Mouse (Mus musculus): ENCODE results near the gene Nol12.

The Nol12 gene

DNA sequence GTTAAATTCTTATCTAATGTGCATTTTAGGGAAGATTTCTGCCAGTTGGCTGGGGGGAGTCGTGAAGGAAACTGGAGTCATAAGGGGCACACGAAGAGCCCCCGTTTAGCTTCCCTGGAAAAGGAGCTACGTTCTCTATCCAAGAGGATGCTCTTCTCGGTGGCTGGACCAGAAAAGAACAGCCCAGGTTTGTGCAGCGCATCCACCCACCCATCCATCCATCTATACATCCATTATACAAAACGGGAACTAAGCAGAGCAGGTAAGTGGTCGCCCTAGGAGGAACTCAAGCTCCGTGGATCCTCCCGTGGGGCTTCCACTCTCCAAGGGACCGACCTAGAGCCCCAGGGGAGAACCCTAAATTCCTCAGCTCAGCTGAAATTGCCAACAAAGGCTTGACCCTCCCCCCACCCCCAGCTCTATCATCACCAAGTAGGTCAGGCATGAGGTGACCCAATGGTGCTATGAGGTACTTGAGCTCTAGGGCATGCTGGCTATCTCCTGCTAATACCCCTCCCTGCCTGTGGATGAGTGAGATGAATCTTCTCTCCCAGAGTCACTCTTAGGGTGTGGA is 13.5 kb downstream of the Nol12 start:
- in situ Hi-C loops (cut with MseI, MboI), result no loop called here

DNA sequence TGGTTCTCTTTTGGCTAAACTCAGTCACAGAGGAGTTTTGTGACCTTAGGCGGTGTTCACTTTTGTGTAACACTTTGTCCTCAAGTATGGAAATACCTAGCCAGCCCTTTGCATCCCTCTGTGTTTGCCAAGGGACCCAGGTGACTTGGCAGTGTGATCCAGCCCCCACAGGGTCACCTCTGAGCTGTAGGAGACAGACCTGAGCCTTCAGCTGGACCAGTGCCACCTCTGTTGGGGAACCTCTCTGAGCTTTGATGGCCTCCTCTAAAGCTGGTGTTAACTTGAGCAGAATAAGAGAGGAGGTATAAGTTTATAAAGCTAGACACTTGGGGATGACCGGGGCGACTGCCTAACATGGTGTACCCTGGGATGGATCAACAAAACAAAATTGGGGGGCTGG is 14.2 kb downstream of the Nol12 start:
- in situ Hi-C loops (cut with MseI, MboI), result no loop called here

DNA sequence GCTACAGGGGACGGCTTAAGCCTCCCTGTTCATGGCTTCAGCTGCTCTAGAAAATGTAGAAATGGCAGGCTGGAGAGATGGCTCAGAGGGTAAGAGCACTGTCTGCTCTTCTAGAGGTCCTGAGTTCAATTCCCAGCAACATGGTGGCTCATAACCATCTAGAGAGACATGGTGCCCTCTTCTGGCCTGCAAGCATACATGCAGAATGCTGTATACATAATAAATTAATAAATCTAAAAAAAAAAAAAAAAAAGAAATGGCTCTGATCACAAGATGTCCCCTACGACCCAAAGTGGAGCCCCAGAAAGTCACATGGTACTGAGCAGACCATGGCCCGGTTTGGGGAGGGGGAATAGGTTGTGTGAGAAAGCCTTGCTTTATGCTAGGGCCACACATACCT is 20.9 kb downstream of the Nol12 start:
- in situ Hi-C loops (cut with MseI, MboI), result no loop called here

DNA sequence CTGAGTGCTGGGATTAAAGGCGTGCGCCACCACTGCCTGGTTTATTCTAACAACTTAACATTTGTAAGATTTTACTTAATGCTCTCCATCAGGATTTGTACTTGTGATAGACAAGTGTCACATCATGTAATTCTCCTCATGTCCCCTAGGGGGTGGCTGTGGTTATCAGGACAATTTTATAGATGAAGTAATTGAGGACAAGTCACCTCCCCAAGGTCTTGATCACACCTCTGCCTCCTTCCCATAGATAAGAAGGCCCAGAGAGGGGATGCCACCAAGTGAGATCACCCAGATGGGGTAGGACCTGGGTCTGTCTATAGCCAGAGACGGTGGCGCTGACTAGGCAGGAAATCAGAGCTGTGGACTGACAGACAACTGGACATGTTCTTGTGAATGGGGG is 21.6 kb downstream of the Nol12 start:
- in situ Hi-C loops (cut with MseI, MboI), result no loop called here

DNA sequence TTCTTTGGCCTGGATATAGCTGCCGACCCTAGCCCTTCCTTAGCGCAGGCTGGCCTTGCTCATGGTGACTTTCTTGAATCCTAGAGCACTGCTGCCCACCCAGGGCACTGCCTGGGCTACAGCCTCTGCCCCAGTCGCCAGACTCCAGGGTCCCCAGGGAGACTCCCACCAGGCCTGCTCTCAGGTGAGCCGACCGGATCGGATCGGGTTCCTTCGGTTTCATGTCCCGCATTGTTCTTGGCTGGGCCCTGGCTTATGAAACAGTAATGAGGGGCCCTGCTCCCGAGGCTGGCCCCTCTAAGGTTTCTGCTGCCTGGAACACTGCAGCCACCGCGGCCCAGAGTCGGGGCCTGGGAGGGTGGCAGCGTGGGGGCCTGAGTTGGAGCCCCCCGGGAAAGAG is 22.3 kb downstream of the Nol12 start:
- in situ Hi-C loops (cut with MseI, MboI), result no loop called here

DNA sequence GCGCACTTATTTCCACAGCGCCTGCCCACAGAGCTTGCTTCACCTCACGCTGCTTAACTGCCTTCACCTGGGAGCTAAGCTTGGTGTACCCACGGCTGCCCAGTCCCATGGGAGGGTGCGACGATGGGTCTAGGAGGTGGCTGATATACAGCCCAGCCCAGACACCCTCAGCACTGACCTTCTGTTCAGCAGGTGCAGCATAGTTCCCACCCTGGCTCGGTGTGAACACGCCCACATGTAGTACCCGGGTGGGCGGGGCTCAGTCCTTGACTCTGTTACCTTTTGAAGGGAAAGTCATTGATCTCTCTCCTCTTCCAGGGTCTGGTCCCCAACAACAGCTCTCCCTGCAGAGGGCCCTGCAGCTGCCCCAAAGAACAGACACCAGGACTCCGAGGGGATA is 24.8 kb downstream of the Nol12 start:
- in situ Hi-C loops (cut with MseI, MboI), result no loop called here

DNA sequence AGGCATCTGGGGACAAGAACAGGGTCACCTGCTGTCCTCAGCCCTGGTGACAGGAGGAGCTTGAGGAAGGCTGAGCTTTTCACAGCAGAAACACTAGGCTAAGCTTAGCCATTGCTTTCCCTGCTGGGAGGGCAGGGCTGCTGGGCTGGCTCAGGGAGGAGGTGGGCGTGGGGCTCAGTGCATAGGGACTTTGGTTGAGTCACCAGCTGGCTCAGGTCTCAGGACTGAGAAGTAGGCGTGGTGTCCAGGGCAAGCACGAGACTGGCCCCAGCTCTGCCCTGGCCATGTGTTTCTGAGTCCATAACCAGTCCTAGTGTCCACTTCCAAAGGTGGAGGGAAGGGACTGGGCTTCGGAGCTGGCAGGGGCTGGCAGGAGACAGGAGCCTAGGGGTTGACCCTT is 25.4 kb downstream of the Nol12 start:
- in situ Hi-C loops (cut with MseI, MboI), result no loop called here

DNA sequence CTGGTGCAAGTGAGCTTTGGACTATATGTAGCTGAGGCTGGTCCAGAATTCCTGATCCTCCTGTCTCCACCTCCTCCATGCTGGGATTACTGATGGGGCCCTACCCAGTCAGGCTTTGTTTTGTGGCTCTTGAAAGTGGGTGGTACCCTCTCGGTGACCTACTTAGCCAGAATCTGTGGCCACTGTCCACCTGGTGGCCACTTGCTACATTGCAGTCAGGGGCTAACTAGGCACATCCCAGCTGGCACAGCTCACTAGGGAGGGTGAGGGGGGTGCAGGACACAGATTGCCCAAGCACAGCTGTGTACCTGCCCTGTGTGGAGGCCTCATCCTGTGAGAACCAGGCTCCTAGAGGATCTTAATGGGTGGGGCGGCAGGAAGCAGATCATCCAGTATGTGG is 28.2 kb downstream of the Nol12 start:
- in situ Hi-C loops (cut with MseI, MboI), result no loop called here

DNA sequence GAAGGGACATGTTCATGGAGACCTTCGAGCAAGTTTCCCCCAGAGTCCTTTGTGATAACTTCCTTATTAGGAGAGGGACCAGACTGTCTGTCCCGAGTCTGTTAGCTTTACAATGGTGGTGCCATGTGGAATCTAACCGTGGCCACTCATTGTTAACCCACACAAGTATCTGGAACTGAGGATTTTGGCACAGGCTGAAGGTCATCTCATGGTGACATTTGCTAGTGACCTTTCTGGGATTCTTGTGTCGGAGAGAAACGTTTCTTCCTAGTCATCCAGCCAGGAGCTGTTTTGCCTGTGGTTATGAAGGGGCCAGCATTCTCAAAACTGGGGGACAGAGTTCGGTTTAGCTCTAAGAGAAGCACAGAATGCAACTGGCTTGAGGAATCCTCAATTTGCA is 36.9 kb downstream of the Nol12 start:
- in situ Hi-C loops (cut with MseI, MboI), result no loop called here

DNA sequence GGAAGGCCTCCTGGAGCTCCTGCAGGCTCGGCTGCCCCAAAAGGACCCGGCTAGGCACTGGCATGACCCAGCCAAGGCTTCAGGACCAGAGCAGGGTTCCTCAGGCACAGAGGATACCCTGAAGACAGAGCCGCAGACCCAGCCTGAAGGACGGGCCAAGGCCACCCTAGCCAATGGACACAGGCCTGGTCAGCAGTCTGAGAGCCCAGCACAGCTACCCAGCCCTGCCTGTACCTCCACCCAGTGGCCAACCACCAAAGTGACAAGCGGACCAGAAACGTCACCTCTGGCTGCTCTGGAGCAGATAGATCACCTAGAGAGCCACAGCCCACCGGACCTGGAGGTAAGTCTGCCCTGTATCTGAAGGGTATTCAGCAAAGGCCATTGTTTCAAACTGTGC is 39.2 kb downstream of the Nol12 start:
- in situ Hi-C loops (cut with MseI, MboI), result no loop called here

DNA sequence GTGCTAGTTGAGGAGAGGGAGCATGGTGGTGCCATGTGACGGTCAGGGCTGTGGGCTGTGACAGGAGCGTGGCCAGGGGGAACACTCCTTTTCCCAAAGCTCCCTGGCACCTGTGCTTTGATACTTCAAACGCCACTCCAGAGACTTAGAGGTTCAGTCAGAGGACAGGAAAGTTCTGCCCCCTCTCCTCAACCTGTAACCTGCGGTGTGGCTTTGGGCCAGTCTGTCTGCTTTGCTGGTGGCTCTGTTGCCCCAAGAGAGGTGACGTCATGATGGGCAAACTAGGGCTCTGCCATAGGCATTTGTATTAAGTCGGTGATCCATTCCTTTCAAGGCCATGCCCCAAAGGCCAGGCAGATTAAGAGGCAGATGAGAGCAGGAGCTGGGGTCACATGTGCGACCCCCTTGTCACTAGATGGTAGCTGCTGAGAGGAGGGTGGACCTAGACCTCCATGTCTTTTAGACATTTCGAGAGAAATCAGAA is 43.0 kb downstream of the Nol12 start:
- in situ Hi-C loops (cut with MseI, MboI), result no loop called here

DNA sequence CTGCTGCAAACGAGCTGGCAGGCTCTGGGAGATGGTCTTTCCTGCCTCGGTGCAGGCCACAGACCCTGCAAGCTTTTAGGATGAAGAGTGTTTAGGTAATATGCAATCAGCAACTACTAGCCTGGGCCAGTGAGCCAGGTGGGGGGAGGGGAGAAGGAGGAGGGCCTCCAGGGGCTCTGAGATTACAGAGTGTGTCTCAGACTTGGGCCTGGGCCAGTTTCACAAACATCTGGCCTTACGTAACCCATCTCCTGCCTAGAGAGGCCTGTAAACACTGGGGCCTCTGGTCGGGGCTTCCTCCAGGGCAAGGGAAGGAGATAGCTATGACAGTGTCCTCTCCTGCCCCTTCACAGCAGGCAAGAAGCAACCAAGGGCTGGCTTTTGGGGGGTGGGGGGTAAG is 44.1 kb downstream of the Nol12 start:
- in situ Hi-C loops (cut with MseI, MboI), result no loop called here

DNA sequence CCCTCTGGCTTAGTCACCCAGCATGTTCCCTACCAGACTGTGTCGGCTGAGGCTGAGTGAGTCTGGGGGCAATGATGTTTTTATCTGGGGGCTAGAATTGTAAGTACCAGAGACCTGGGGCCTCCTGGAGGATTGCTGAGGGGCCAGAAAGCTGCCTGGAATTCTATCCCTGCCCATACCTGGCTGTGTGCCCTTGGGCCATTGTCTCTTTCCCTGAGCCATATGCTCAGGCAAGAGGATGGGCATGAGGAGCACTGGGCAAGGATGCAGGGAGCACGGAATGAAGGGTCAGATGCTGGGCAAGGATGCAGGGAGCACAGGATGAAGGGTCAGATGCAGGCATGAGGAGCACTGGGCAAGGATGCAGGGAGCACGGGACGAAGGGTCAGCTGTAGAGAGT is 45.4 kb downstream of the Nol12 start:
- in situ Hi-C loops (cut with MseI, MboI), result no loop called here

DNA sequence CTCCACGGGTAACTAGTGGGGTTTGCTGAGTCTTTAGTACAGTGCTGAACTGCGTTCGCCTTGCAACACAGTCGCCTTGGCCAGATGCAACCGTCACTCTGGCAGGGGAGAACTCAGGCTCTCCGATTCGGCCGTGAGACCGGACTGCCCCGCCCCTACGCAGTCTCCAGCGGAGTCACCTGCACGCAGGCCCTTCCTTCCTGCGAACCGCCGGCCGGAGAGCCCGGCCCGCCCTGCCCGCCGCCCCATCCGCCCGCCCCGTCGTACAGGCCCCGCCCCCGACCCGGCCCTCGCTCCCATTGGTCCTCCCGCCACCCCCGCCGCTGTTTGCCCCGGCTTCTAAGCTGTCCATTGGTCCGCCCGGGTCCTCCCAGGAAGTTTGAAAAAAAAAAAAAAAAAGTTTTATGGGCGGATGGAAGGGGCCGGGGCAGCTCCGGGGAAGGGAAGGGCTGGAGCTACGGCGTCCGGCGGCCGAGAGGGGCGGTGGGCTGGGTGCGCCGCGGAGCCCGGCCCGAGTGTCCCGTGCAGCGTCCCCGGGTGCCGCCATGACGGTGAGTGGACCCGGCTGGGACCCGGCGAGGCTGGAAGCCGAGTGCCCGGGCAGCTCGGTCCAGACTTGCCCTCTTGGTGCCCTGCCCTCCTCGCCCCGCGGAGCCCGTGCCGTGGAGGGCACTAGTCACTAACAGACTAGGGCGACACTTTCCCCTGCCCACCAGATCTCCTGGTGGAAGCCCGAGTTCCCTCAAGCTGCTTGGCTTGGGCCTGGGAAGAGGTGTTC is 48.1 kb downstream of the Nol12 start:
- in situ Hi-C loops (cut with MseI, MboI), result no loop called here

DNA sequence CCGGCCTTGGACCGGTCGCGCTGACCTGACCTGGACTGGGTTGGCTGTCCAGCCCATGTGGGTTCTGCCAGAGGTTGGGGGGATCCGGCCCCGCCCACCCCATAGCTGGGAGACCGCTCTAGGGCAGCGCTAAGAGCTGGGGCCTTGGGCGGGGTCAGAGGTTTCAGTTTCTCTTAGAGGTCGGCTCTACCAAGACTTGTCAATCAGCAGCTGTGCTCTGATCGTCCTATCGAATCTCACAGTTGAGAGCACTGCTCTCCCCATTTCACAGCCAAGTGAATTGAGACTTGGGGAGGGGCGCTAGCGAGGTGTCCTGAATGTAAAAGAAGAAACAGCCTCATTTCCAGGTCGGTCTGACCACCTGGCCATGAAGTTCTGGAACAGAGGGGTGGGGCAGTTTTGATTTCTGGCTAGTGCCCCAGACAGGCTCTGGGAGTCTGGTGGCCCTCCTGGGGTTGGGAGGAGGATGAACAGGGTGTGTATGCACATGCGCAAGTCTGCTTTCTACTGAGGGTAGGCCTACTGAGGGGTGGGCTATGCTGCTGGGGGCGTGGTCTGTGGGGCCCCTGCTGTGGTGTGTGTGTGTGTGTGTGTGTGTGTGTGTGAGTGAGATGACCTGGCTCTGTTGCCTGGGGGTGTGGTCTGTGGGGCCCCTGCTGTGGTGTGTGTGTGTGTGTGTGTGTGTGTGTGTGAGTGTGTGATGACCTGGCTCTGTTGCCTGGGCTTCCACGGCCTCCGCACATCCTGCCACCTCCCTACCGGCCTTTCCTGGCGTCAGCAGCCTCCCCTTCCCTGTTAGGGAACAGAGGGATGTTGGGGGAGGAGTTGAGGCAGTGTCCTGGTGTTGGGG is 48.9 kb downstream of the Nol12 start:
- in situ Hi-C loops (cut with MseI, MboI), result no loop called here

DNA sequence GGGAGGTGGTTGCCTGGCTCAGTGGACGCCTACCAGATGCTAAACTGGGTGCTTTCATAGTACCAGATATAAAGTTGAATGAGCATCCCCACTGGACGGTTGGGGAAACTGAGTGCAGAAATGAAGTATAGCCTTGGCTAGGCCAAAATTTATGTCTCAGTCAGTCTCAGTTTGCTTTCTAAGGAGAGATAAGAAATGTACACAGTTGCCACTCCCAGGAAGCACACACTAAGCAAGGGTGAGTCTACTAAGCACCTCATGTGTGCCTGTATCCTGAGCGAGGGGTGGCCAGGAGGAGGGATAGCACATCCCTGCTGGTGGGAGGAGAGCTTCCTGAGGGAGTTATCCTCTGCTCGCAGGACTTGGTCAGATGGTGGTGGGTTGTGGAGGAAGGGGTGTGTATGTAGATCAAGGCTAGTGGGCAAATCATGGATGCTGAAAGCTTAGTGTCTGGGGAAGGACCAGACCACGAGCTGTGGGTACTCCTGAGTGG is 49.6 kb downstream of the Nol12 start:
- in situ Hi-C loops (cut with MseI, MboI), result no loop called here

DNA sequence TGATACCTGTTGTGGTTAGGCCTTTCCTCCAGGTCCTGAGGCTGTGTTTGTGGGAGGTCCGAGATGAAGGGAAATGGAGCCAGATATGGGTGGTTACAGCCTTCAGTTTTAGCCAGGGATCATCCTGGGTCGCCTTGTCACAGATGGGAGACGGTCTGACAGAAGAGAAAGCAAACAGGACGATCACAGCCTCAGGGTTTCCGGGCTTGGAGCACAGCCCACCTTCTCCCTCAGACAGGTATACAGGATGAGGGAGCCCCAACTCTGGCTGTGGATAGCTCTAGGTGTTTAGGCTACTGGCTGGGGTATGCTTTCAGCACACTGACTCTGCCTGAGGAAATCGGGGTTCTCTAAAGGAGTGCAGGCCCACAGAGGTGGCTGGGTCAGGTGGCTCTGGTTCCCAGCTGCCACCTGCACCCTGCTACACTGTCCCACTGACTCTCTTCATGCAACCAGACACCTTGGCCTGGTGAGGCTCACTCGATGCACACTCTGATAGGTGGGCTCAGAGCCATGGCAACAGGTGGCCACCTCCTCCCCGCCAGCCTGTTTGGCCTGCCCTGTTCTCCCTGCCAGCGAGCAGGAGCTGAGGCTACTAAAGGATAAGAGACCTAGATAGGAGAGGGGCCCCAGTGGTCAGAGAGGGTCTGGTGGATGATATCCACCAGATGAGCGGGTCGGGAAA is 51.9 kb downstream of the Nol12 start:
- in situ Hi-C loops (cut with MseI, MboI), result no loop called here

DNA sequence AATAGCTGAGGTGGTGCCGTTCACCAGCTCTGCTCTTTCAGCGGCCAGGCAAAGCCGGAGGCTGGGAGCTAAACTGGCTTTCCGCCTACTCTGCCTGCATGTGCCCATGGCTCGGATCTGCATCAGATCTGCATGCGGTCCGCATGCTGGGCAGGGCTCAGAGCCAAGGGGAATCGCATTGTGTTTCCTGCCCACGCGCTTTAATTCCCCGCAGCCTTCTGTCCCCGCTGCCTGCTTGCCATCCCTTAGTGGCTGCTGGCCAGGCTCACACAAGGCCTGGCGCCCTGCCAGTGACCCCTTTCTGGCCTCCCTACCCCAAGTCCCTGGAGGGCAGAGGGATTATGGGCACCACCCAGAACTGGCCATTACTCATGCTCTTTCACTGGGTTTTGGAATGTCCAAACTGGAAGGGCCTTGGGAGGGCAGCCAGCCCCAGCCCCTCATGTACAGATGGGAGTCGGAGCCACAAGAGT is 53.8 kb downstream of the Nol12 start:
- in situ Hi-C loops (cut with MseI, MboI), result no loop called here

DNA sequence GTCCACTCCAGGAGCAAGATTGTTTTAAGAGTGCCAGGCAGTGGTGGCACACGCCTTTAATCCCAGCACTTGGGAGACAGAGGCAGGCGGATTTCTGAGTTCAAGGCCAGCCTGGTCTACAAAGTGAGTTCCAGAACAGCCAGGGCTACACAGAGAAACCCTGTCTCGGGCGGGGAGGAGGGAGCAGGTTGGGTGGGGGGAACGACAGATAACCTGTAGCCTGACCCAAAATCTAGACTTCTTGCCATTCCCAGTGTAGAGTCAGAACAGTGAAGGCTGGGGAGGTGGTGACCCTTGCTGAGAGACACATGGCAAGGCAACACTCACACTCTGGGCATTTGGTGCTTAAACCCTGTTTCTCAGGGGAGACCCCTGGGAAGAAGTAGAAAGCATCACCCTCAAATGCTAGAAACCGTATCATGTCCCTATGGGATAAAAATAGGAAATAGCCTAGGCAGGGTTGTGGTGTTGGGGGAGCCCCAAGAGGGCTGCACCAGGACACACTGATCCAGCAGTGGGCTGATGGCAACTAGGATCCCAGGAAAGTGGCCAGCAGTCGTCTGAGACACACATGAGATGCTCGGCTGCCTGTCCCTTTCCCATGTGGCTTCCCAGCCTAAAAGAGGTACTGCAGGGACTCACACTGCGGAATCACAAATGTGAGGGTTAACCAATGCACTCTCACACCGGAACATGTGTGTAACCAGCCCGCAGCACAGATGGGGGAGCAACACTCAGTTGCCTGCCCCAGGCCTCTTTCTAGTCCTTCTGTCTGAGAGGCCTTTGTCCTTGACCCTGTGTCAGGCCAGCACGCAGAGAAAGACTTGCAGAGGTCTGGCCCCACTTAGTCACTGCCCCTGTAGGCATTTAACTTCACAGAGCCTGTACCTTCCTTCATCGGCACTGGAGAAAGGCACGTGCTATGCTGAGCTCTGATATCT is 54.7 kb downstream of the Nol12 start:
- in situ Hi-C loops (cut with MseI, MboI), result no loop called here

DNA sequence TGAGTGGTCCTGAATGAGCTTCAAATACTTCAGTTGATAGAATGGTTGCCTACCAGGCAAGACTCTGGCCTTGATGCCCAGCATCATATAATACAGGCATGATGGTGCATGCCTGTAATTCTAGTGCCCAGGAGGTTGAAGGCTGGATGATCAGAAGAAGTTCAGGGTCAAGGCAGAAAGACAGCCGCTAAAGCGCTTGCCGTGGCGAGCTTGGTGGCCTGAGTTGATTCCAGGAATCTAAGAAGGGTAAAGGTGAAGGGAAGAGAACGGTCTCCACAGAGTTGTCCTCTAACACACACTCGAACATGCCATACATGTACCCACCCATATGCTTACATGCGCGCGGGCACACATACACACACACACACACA is 55.3 kb downstream of the Nol12 start:
- in situ Hi-C loops (cut with MseI, MboI), result no loop called here

All from mouse trophoblast stem cell (cell line).